23 mouse cellular contexts compared by ENCODE assay signal in genomic region chr3:101961146-101961835, GRCm38 (mm10). TPM values are rescaled to one million over a fixed set of nuclear protein-coding genes. Genes with fewer than 3 reads are reported as not detected.
"Had no signal": no experiment of that assay in that cellular context is flagged by ENCODE, and none has a peak within 500 bp of the region (broad histone marks: within the 10 kb centered on the region; RNA-seq: fewer than 3 reads in every experiment).

No protein-coding gene starts in this region.

- DNase-seq: lung, adult 2 months; lung, postnatal 14 days; lung, postnatal 36 days; right cerebral cortex, postnatal 14 days; thymus, adult 2 months; thymus, postnatal 25 days; thymus, postnatal 4 days had no signal

- H3K9me3 ChIP-seq: lung, embryonic 15.5 days; megakaryocyte, embryonic 14.5 days; midbrain, embryonic 13.5 days; midbrain, embryonic 15.5 days; neural tube, embryonic 12.5 days; stomach, embryonic 15.5 days had no signal

- ATAC-seq: lung, postnatal 0 days; midbrain, embryonic 13.5 days; midbrain, embryonic 15.5 days had no signal

- H3K4me2 ChIP-seq: lung, embryonic 15.5 days; midbrain, embryonic 11.5 days; midbrain, embryonic 13.5 days; midbrain, embryonic 15.5 days; neural tube, embryonic 12.5 days; stomach, embryonic 15.5 days had no signal

- H3K36me3 ChIP-seq: lung, embryonic 15.5 days; midbrain, embryonic 13.5 days; midbrain, embryonic 15.5 days; neural tube, embryonic 12.5 days; stomach, embryonic 15.5 days had no signal

- H3K4me3 ChIP-seq: lung, embryonic 15.5 days; megakaryocyte, embryonic 14.5 days; midbrain, embryonic 13.5 days; midbrain, embryonic 15.5 days; neural tube, embryonic 12.5 days; stomach, embryonic 15.5 days had no signal

- H3K27ac ChIP-seq: lung, embryonic 15.5 days; macrophage; midbrain, embryonic 13.5 days; midbrain, embryonic 15.5 days; neural tube, embryonic 12.5 days; stomach, embryonic 15.5 days; stomach, postnatal 0 days had no signal

- H3K4me1 ChIP-seq: lung, embryonic 15.5 days; megakaryocyte, embryonic 14.5 days; stomach, embryonic 15.5 days had no signal

- H3K9ac ChIP-seq: lung, embryonic 15.5 days; midbrain, embryonic 13.5 days; midbrain, embryonic 15.5 days; neural tube, embryonic 12.5 days; stomach, embryonic 15.5 days had no signal

- H3K27me3 ChIP-seq: lung, embryonic 15.5 days; megakaryocyte, embryonic 14.5 days; midbrain, embryonic 13.5 days; midbrain, embryonic 15.5 days; neural tube, embryonic 12.5 days; stomach, embryonic 15.5 days had no signal

RNA-seq across cellular contexts. Expression of gene Nhlh2, which starts 48.6 kb away (rescaled TPM):
- total RNA-seq: megakaryocyte progenitor cell, adult 5-6 weeks; monocyte, adult 5-6 weeks; neutrophil, adult 5-6 weeks had no signal
- polyA plus RNA-seq: lung, adult 2 months; lung, postnatal 0 days; macrophage; spleen, adult 2 months; stomach, postnatal 0 days; testis, adult 2 months; urinary bladder, adult 2 months had no signal
